Mouse (Mus musculus) right cerebral cortex, adult 18-20 months (tissue): ENCODE results near the gene Nol9.
"Not testable (repeated sequence)": the region's sequence is repeated elsewhere in the genome, so short reads cannot be mapped to it uniquely, and the experiment has no call there.

Source experiments
- DNase-seq: peaks from one replicate; pipeline ENCODE4 v3.0.0; 2022; ENCODE audit warnings: mixed read lengths

Nol9 gene

GRCm38 (mm10) chr4:152011171-152011760, 27.9 kb upstream of the Nol9 start:
- no peak for DNase-seq

- no peak for DNase-seq
Measured at GRCm38 (mm10) chr4:152012109-152012508, 27.0 kb upstream of the Nol9 start.

- DNase-seq, result no peak
Measured at GRCm38 (mm10) chr4:152013036-152013813, 25.9 kb upstream of the Nol9 start.

GRCm38 (mm10) chr4:152019073-152019472, 20.0 kb upstream of the Nol9 start:
- DNase-seq, result no peak

GRCm38 (mm10) chr4:152020024-152020423, 19.1 kb upstream of the Nol9 start:
- DNase-seq, result no peak

- no peak for DNase-seq
Measured at GRCm38 (mm10) chr4:152021568-152022097, 17.5 kb upstream of the Nol9 start.

- peak; percentile 37 for DNase-seq
Measured at GRCm38 (mm10) chr4:152022506-152022905, 16.6 kb upstream of the Nol9 start.

GRCm38 (mm10) chr4:152024525-152024924, 14.6 kb upstream of the Nol9 start:
- no peak for DNase-seq

GRCm38 (mm10) chr4:152026751-152027508, 12.2 kb upstream of the Nol9 start:
- DNase-seq, result no peak

- peak; percentile 98 for DNase-seq
Measured at GRCm38 (mm10) chr4:152027524-152027923, 11.6 kb upstream of the Nol9 start, which contains the start of gene Zbtb48. Zbtb48 (minus strand) TSS chr4:152027671.

GRCm38 (mm10) chr4:152028456-152028855, 10.7 kb upstream of the Nol9 start:
- no peak for DNase-seq

GRCm38 (mm10) chr4:152029087-152029486, 10.0 kb upstream of the Nol9 start:
- DNase-seq, result no peak

- DNase-seq, result no peak
Measured at GRCm38 (mm10) chr4:152029997-152030396, 9.1 kb upstream of the Nol9 start.

- DNase-seq, result no peak
Measured at GRCm38 (mm10) chr4:152032922-152033321, 6.2 kb upstream of the Nol9 start.

- not testable (repeated sequence) for DNase-seq
Measured at GRCm38 (mm10) chr4:152036464-152036863, 2.7 kb upstream of the Nol9 start.

- no peak for DNase-seq
Measured at GRCm38 (mm10) chr4:152038225-152038984, 716 bp upstream of the Nol9 start, which contains the start of gene Tas1r1. Tas1r1 (minus strand) TSS chr4:152038568.

- DNase-seq, result no peak
Measured at GRCm38 (mm10) chr4:152039831-152040310, 750 bp downstream of the Nol9 start.

GRCm38 (mm10) chr4:152041924-152042641, 3.0 kb downstream of the Nol9 start:
- DNase-seq, result no peak

- DNase-seq, result no peak
Measured at GRCm38 (mm10) chr4:152043171-152043570, 4.0 kb downstream of the Nol9 start.

GRCm38 (mm10) chr4:152044609-152045008, 5.5 kb downstream of the Nol9 start:
- DNase-seq, result no peak

- peak; percentile 30 for DNase-seq
Measured at GRCm38 (mm10) chr4:152062390-152063110, 23.4 kb downstream of the Nol9 start.
